Mouse (Mus musculus): ENCODE data around the gene Gm7138.
"Not testable (repeated sequence)": the region's sequence is repeated elsewhere in the genome, so short reads cannot be mapped to it uniquely, and the experiment has no call there.

Gm7138 gene

GRCm38 (mm10) chr10:77776844-77777243, at the start of gene Gm7138:
Gene Gm7138, minus strand, starts transcription at chr10:77776944.
- POLR2A ChIA-PET, CTCF ChIA-PET: not testable (repeated sequence)

- POLR2A ChIA-PET = no interaction called here
- CTCF ChIA-PET = no interaction called here
These were observed 42.5 kb upstream of the Gm7138 start for GRCm38 (mm10) chr10:77819203-77819602.

GRCm38 (mm10) chr10:77818523-77818922, 41.8 kb upstream of the Gm7138 start:
- ChIA-PET POLR2A (no interaction called here), CTCF (no interaction called here)

GRCm38 (mm10) chr10:77815514-77815913, 38.8 kb upstream of the Gm7138 start:
- ChIA-PET CTCF (interaction anchor here in 3 of 4 experiments (0.6 to 1.4 kb wide), 10 partner anchors 17 to 249 kb away, joined by 3 to 7 read pairs (median 3); partner anchors contain the start of gene Krtap10-10 (in 1 of the 3)), POLR2A (no interaction called here)

- CTCF ChIA-PET = interaction anchor here in 2 of 4 experiments (0.7 to 1.3 kb wide), 5 partner anchors 8 to 111 kb away, joined by 3 to 4 read pairs (median 3); no protein-coding TSS in a partner anchor
- POLR2A ChIA-PET = interaction anchor here in 1 of 4 experiments (0.6 kb wide), 1 partner anchor 130 kb away, joined by 3 read pairs; no protein-coding TSS in a partner anchor
These were observed 37.6 kb upstream of the Gm7138 start, which contains the start of gene Gm2696 for GRCm38 (mm10) chr10:77814382-77814781. Gene Gm2696, plus strand, starts transcription at chr10:77814682.

GRCm38 (mm10) chr10:77811743-77812142, 35.0 kb upstream of the Gm7138 start, which contains the start of gene Gm9507:
Gene Gm9507, minus strand, starts transcription at chr10:77811843.
- ChIA-PET POLR2A (interaction anchor here in 1 of 4 experiments (1.5 kb wide), 1 partner anchor 12 kb away, joined by 3 read pairs; no protein-coding TSS in a partner anchor), CTCF (no interaction called here)

GRCm38 (mm10) chr10:77804095-77804494, 27.4 kb upstream of the Gm7138 start:
- CTCF ChIA-PET = no interaction called here
- POLR2A ChIA-PET = no interaction called here

GRCm38 (mm10) chr10:77798921-77799508, 22.3 kb upstream of the Gm7138 start, which contains the start of gene Gm19668:
Gene Gm19668, minus strand, starts transcription at chr10:77799133.
- ChIA-PET CTCF (interaction anchor here in 2 of 4 experiments (0.5 to 0.7 kb wide), 2 partner anchors 9 to 17 kb away, joined by 3 read pairs; no protein-coding TSS in a partner anchor), POLR2A (interaction anchor here in 2 of 4 experiments (0.5 to 1.3 kb wide), 2 partner anchors 217 to 1395 kb away, joined by 3 to 5 read pairs; partner anchors contain the start of gene Pttg1ip (in 1 of the 2))

- POLR2A ChIA-PET = not testable (repeated sequence)
- CTCF ChIA-PET = interaction anchor here in 2 of 4 experiments (0.5 to 0.7 kb wide), 2 partner anchors 9 to 17 kb away, joined by 3 read pairs; no protein-coding TSS in a partner anchor
These were observed 21.6 kb upstream of the Gm7138 start for GRCm38 (mm10) chr10:77798164-77798920.

GRCm38 (mm10) chr10:77797677-77798076, 20.9 kb upstream of the Gm7138 start:
- ChIA-PET POLR2A (no interaction called here), CTCF (no interaction called here)

GRCm38 (mm10) chr10:77794976-77795375, 18.2 kb upstream of the Gm7138 start, which contains the start of gene Gm9639:
Gene Gm9639, minus strand, starts transcription at chr10:77795076.
- ChIA-PET CTCF (interaction anchor here in 2 of 4 experiments (0.6 to 0.8 kb wide), 2 partner anchors 278 to 1449 kb away, joined by 3 to 4 read pairs; no protein-coding TSS in a partner anchor), POLR2A (interaction anchor here in 1 of 4 experiments (0.6 kb wide), 1 partner anchor 32 kb away, joined by 4 read pairs; no protein-coding TSS in a partner anchor)

- ChIA-PET POLR2A (no interaction called here), CTCF (no interaction called here)
These were observed 11.9 kb upstream of the Gm7138 start for GRCm38 (mm10) chr10:77788621-77789020.

GRCm38 (mm10) chr10:77787876-77788275, 11.1 kb upstream of the Gm7138 start, which contains the start of gene Gm7137:
Gene Gm7137, minus strand, starts transcription at chr10:77788200.
- POLR2A ChIA-PET, CTCF ChIA-PET: not testable (repeated sequence)

- POLR2A ChIA-PET, CTCF ChIA-PET: not testable (repeated sequence)
These were observed 6.7 kb upstream of the Gm7138 start for GRCm38 (mm10) chr10:77783396-77783795.

- CTCF ChIA-PET = not testable (repeated sequence)
These were observed 5.7 kb upstream of the Gm7138 start, which contains the start of gene Gm3250 for GRCm38 (mm10) chr10:77782442-77782841. Gene Gm3250, minus strand, starts transcription at chr10:77782542.

GRCm38 (mm10) chr10:77772142-77772541, 4.6 kb downstream of the Gm7138 start:
- CTCF ChIA-PET, POLR2A ChIA-PET: not testable (repeated sequence)

More at GRCm38 (mm10) chr10:77782442-77782841, 5.7 kb upstream of the Gm7138 start, which contains the start of gene Gm3250:
- POLR2A ChIA-PET = not testable (repeated sequence)

GRCm38 (mm10) chr10:77771225-77771624, 5.5 kb downstream of the Gm7138 start, which contains the start of gene Gm3238:
Gene Gm3238, minus strand, starts transcription at chr10:77771325.
- CTCF ChIA-PET, POLR2A ChIA-PET: not testable (repeated sequence)

- POLR2A ChIA-PET = no interaction called here
- CTCF ChIA-PET = no interaction called here
These were observed 7.0 kb downstream of the Gm7138 start for GRCm38 (mm10) chr10:77769727-77770126.

- CTCF ChIA-PET, POLR2A ChIA-PET: not testable (repeated sequence)
These were observed 17.2 kb downstream of the Gm7138 start, which contains the start of gene Gm3233 for GRCm38 (mm10) chr10:77759582-77759981. Gene Gm3233, minus strand, starts transcription at chr10:77759682.

GRCm38 (mm10) chr10:77753448-77753847, 23.3 kb downstream of the Gm7138 start:
- ChIA-PET POLR2A (no interaction called here), CTCF (interaction anchor here (0.6 to 1.9 kb wide), 13 partner anchors 56 to 1897 kb away, joined by 3 to 10 read pairs (median 5); partner anchors contain the start of gene Krtap10-10 (in 1 of the 4))

Data from embryonic stem cell, embryonic (primary cell).